Mouse (Mus musculus): ENCODE measurements around the gene Fbxl16. TPM values are rescaled to one million over a fixed set of nuclear protein-coding genes. Genes with fewer than 3 reads are reported as not detected.

The Fbxl16 gene
- polyA plus RNA-seq, 1 experiment from 2014 or later = 24.8 TPM

- Histone ChIP-seq H3K27ac (replicated peaks) (no peak overlapping the region), H3K9me3 (no peaks in the 10 kb centered on the region), H3K27me3 (no peaks in the 10 kb centered on the region), H3K36me3 (peaks cover 59% of the 10 kb centered on the region), H3K9ac (replicated peaks) (peak overlapping the region; percentile 78), H3K4me2 (replicated peaks) (peak overlapping the region; percentile 68), H3K4me3 (peak overlapping the region; percentile 60), H3K4me1 (peaks cover 24% of the 10 kb centered on the region)
- ATAC-seq (ENCODE audit: low FRiP score, low read depth) = no peak
- WGBS = 85% methylated on average over 15 of the region's 15 CpGs
Observed at GRCm38 (mm10) chr17:25783861-25784574, 24.9 kb upstream of the Fbxl16 start.

- Histone ChIP-seq H3K27me3 (no peaks in the 10 kb centered on the region), H3K4me1 (peaks cover 24% of the 10 kb centered on the region), H3K4me3 (peak within 1 kb of the TSS; percentile 60), H3K27ac (replicated peaks) (peak within 1 kb of the TSS; percentile 85), H3K4me2 (replicated peaks) (peak within 1 kb of the TSS; percentile 68), H3K9me3 (no peaks in the 10 kb centered on the region), H3K9ac (replicated peaks) (peak within 1 kb of the TSS; percentile 78), H3K36me3 (peaks cover 60% of the 10 kb centered on the region)
- peak; percentile 80 for ATAC-seq (ENCODE audit: low FRiP score, low read depth)
- WGBS = under 1% methylated on average over 23 of the region's 23 CpGs
Observed at GRCm38 (mm10) chr17:25785281-25785745, 23.6 kb upstream of the Fbxl16 start, which contains the start of gene Haghl. Haghl (minus strand) TSS chr17:25785673.

- Histone ChIP-seq H3K27ac (replicated peaks) (peak within 1 kb of the TSS; percentile 85), H3K4me2 (replicated peaks) (peak within 1 kb of the TSS; percentile 68), H3K36me3 (peaks cover 54% of the 10 kb centered on the region), H3K4me1 (peaks cover 34% of the 10 kb centered on the region), H3K4me3 (peak within 1 kb of the TSS; percentile 60), H3K9ac (replicated peaks) (peak within 1 kb of the TSS; percentile 78), H3K9me3 (no peaks in the 10 kb centered on the region), H3K27me3 (no peaks in the 10 kb centered on the region)
- 87% methylated on average over 3 of the region's 3 CpGs for WGBS
- ATAC-seq (ENCODE audit: low FRiP score, low read depth) = no peak
Observed at GRCm38 (mm10) chr17:25786280-25786679, 22.6 kb upstream of the Fbxl16 start, which contains the start of gene Ccdc78. Ccdc78 (plus strand) TSS chr17:25786580.

- Histone ChIP-seq H3K27me3 (no peaks in the 10 kb centered on the region), H3K27ac (replicated peaks) (no peak overlapping the region), H3K4me1 (peaks cover 40% of the 10 kb centered on the region), H3K36me3 (peaks cover 47% of the 10 kb centered on the region), H3K9ac (replicated peaks) (no peak overlapping the region), H3K9me3 (no peaks in the 10 kb centered on the region), H3K4me2 (replicated peaks) (no peak overlapping the region), H3K4me3 (no peak overlapping the region)
- ATAC-seq (ENCODE audit: low FRiP score, low read depth) = no peak
- 95% methylated on average over 9 of the region's 9 CpGs for WGBS
Observed at GRCm38 (mm10) chr17:25786781-25787504, 21.9 kb upstream of the Fbxl16 start.

GRCm38 (mm10) chr17:25791320-25791842 lies 17.5 kb upstream of the Fbxl16 start:
- Histone ChIP-seq H3K9me3 (no peaks in the 10 kb centered on the region), H3K27me3 (no peaks in the 10 kb centered on the region), H3K9ac (replicated peaks) (peak overlapping the region; percentile 83), H3K27ac (replicated peaks) (peak overlapping the region; percentile 93), H3K4me2 (replicated peaks) (peak overlapping the region; percentile 90), H3K4me3 (peak overlapping the region; percentile 69), H3K4me1 (peaks cover 56% of the 10 kb centered on the region), H3K36me3 (peaks cover 26% of the 10 kb centered on the region)
- ATAC-seq (ENCODE audit: low FRiP score, low read depth) = no peak
- 20% methylated on average over 19 of the region's 19 CpGs for WGBS

- Histone ChIP-seq H3K4me2 (replicated peaks) (peak overlapping the region; percentile 90), H3K9me3 (no peaks in the 10 kb centered on the region), H3K27me3 (no peaks in the 10 kb centered on the region), H3K4me1 (peaks cover 57% of the 10 kb centered on the region), H3K27ac (replicated peaks) (peak overlapping the region; percentile 93), H3K9ac (replicated peaks) (peak overlapping the region; percentile 83), H3K4me3 (peak overlapping the region; percentile 69), H3K36me3 (peaks cover 26% of the 10 kb centered on the region)
- WGBS = under 1% methylated on average over 45 of the region's 45 CpGs
- ATAC-seq (ENCODE audit: low FRiP score, low read depth) = peak; percentile 24
Observed at GRCm38 (mm10) chr17:25791843-25792527, 16.9 kb upstream of the Fbxl16 start.

- peak; percentile 28; the same call in 1 of the 2 replicates for ATAC-seq (ENCODE audit: low FRiP score, low read depth)
- peak within 1 kb of the TSS; percentile 92 for H3K4me2 ChIP-seq (replicated peaks)
- no peaks in the 10 kb centered on the region for H3K9me3 ChIP-seq
- H3K4me1 ChIP-seq = peaks cover 63% of the 10 kb centered on the region
- H3K4me3 ChIP-seq = peak within 1 kb of the TSS; percentile 69
- peak within 1 kb of the TSS; percentile 93 for H3K27ac ChIP-seq (replicated peaks)
- H3K27me3 ChIP-seq = no peaks in the 10 kb centered on the region
- peaks cover 23% of the 10 kb centered on the region for H3K36me3 ChIP-seq
- WGBS = under 1% methylated on average over 14 of the region's 14 CpGs
- H3K9ac ChIP-seq (replicated peaks) = peak within 1 kb of the TSS; percentile 83
Observed at GRCm38 (mm10) chr17:25792615-25793014, 16.3 kb upstream of the Fbxl16 start, which contains the start of gene Fam173a. Fam173a (minus strand) TSS chr17:25792901.

- 29% methylated on average over 13 of the region's 13 CpGs for WGBS
- no peaks in the 10 kb centered on the region for H3K9me3 ChIP-seq
- H3K4me3 ChIP-seq = 0 out of 2 replicates have a peak overlapping the region, but pooled peaks have one; percentile 80
- peak overlapping the region; percentile 75 for H3K9ac ChIP-seq (replicated peaks)
- H3K27me3 ChIP-seq = no peaks in the 10 kb centered on the region
- H3K36me3 ChIP-seq = peaks cover 11% of the 10 kb centered on the region
- no peak for ATAC-seq (ENCODE audit: low FRiP score, low read depth)
- peaks cover 64% of the 10 kb centered on the region for H3K4me1 ChIP-seq
- peak overlapping the region; percentile 92 for H3K4me2 ChIP-seq (replicated peaks)
- peak overlapping the region; percentile 93 for H3K27ac ChIP-seq (replicated peaks)
Observed at GRCm38 (mm10) chr17:25794197-25794596, 14.7 kb upstream of the Fbxl16 start.

GRCm38 (mm10) chr17:25794998-25795397 lies 13.9 kb upstream of the Fbxl16 start:
- Histone ChIP-seq H3K9me3 (no peaks in the 10 kb centered on the region), H3K27me3 (no peaks in the 10 kb centered on the region), H3K27ac (replicated peaks) (peak overlapping the region; percentile 93), H3K36me3 (0 out of 2 replicates have a peak, but pooled peaks cover 3% of the 10 kb centered on the region), H3K4me2 (replicated peaks) (peak overlapping the region; percentile 92), H3K9ac (replicated peaks) (peak overlapping the region; percentile 75), H3K4me1 (peaks cover 64% of the 10 kb centered on the region), H3K4me3 (peak overlapping the region; percentile 80)
- WGBS = 52% methylated on average over 17 of the region's 17 CpGs
- ATAC-seq (ENCODE audit: low FRiP score, low read depth) = no peak

GRCm38 (mm10) chr17:25795609-25796092 lies 13.2 kb upstream of the Fbxl16 start, which contains the start of gene AC134908.4:
AC134908.4 (minus strand) TSS chr17:25795659.
- no peak for ATAC-seq (ENCODE audit: low FRiP score, low read depth)

GRCm38 (mm10) chr17:25796211-25796771 lies 12.6 kb upstream of the Fbxl16 start:
- Histone ChIP-seq H3K4me3 (peak overlapping the region; percentile 80), H3K9me3 (no peaks in the 10 kb centered on the region), H3K36me3 (no peaks in the 10 kb centered on the region), H3K27ac (replicated peaks) (peak overlapping the region; percentile 93), H3K4me1 (peaks cover 55% of the 10 kb centered on the region), H3K9ac (replicated peaks) (peak overlapping the region; percentile 75), H3K4me2 (replicated peaks) (peak overlapping the region; percentile 92), H3K27me3 (peaks cover 1% of the 10 kb centered on the region)
- no peak for ATAC-seq (ENCODE audit: low FRiP score, low read depth)
- WGBS = under 1% methylated on average over 37 of the region's 37 CpGs

More at GRCm38 (mm10) chr17:25795609-25796092, 13.2 kb upstream of the Fbxl16 start, which contains the start of gene AC134908.4:
- Histone ChIP-seq H3K9me3 (no peaks in the 10 kb centered on the region), H3K36me3 (no peaks in the 10 kb centered on the region), H3K27ac (replicated peaks) (peak within 1 kb of the TSS; percentile 93), H3K9ac (replicated peaks) (peak within 1 kb of the TSS; percentile 75), H3K27me3 (no peaks in the 10 kb centered on the region), H3K4me2 (replicated peaks) (peak within 1 kb of the TSS; percentile 92), H3K4me3 (peak within 1 kb of the TSS; percentile 80), H3K4me1 (peaks cover 61% of the 10 kb centered on the region)
- under 1% methylated on average over 6 of the region's 6 CpGs for WGBS
